Mouse (Mus musculus): ENCODE data around the gene 1110059E24Rik. TPM values are rescaled to one million over a fixed set of nuclear protein-coding genes. Genes with fewer than 3 reads are reported as not detected.

Gene 1110059E24Rik
- total and polyA plus RNA-seq, 2 experiments from 2014 or later, result 26.3 to 56.6 TPM

DNA sequence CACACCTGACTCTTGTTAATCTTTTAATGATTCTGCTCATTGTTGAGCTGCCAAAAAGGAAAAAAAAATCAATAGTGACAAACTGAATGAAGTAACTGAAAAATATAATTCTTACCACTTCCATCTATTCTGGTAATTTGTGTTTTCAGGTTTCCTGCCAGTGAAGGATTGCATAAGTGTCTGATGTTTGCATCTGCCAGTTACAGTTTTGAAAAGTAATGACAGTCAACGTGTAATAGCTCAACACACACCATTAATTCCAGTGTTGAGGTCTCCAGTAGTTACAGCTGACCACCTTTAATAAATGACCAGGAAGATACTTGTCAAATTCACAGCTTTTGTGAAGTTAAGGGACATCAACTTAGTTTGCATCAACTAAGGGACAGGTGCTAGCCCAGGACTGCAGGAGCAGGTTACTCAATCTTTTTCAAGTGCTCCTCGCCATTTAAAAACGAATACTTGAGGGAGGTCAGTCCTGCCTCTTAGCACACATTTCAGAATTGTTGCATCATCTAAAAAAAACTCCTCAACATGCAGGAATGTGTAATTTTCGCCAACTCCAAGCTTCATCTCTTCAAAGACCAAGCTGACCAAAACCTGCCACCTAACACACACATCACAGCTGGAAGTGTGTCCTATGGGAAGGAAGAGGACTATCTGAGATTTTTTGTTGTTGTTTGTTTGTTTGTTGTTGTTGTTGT is 11.1 kb upstream of the 1110059E24Rik start:
- Histone ChIP-seq H3K4me2 (ENCODE audit: low read depth, low read length, poor library complexity, severe bottlenecking) (no peak overlapping the region), H3K4me3 (ENCODE audit: low read depth, low read length) (no peak overlapping the region), H3K27ac (ENCODE audit: low read depth, low read length) (no peak overlapping the region), H3K27me3 (ENCODE audit: insufficient read depth, low read length) (no peaks in the 10 kb centered on the region), H3K9ac (replicated peaks; ENCODE audit: low read length, poor library complexity, severe bottlenecking) (no peak overlapping the region), H3K4me1 (ENCODE audit: insufficient read depth, low read length) (no peaks in the 10 kb centered on the region), H3K9me3 (ENCODE audit: low read length) (no peaks in the 10 kb centered on the region), H3K36me3 (ENCODE audit: insufficient read depth, low read length) (no peaks in the 10 kb centered on the region)
- 91% methylated on average over 4 of the region's 4 CpGs for WGBS
- DNase-seq (ENCODE audit: low spot score) (no peak), ATAC-seq (ENCODE audit: low FRiP score) (no peak)
- no peak for TF ChIP-seq CTCF (IDR thresholded peaks at IDR 0.05)

DNA sequence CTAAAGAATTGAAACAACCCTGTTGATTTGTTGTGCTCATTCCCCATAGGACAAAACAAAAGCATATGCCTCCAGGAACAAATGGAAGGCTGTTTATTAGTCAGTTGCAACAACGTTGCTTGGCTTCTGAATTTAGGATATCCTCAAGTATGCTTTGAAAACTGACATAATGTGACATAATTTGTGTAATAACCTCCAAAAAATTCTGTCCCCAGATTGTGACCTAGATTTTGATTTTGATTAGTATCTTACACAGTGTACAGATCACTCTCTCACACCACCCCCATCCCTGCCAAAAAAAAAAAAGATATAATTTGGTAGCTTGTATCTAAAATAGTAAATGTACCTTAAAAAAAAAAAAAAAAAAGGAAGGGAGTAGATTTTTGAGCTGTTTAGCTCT is 8.0 kb upstream of the 1110059E24Rik start:
- no peak for DNase-seq (ENCODE audit: low spot score)
- H3K27me3 ChIP-seq (ENCODE audit: insufficient read depth, low read length), result no peaks in the 10 kb centered on the region
- WGBS, result 78% methylated on average over 1 of the region's 1 CpGs

GRCm38 (mm10) chr19:21654788-21655187 is 2.0 kb upstream of the 1110059E24Rik start:
- peak overlapping the region; percentile 81 for H3K4me2 ChIP-seq (ENCODE audit: low read depth, low read length, poor library complexity, severe bottlenecking)
- H3K9me3 ChIP-seq (ENCODE audit: low read length), result no peaks in the 10 kb centered on the region
- no peak for TF ChIP-seq CTCF (IDR thresholded peaks at IDR 0.05)
- no peak overlapping the region for H3K27ac ChIP-seq (ENCODE audit: low read depth, low read length)
- H3K36me3 ChIP-seq (ENCODE audit: insufficient read depth, low read length), result no peaks in the 10 kb centered on the region
- H3K4me1 ChIP-seq (ENCODE audit: insufficient read depth, low read length), result no peaks in the 10 kb centered on the region; the same call in 1 of the 2 replicates
- peak overlapping the region; percentile 94 for H3K4me3 ChIP-seq (ENCODE audit: low read depth, low read length)
- H3K9ac ChIP-seq (replicated peaks; ENCODE audit: low read length, poor library complexity, severe bottlenecking), result peak overlapping the region; percentile 39; the same call in 1 of the 2 replicates
- DNase-seq (ENCODE audit: low spot score), result no peak
- H3K27me3 ChIP-seq (ENCODE audit: insufficient read depth, low read length), result no peaks in the 10 kb centered on the region
- WGBS, result 44% methylated on average over 7 of the region's 7 CpGs
- ATAC-seq (ENCODE audit: low FRiP score), result no peak

More for the DNA sequence above, 8.0 kb upstream of the 1110059E24Rik start:
- Histone ChIP-seq H3K27ac (ENCODE audit: low read depth, low read length) (no peak overlapping the region), H3K36me3 (ENCODE audit: insufficient read depth, low read length) (no peaks in the 10 kb centered on the region), H3K4me1 (ENCODE audit: insufficient read depth, low read length) (no peaks in the 10 kb centered on the region), H3K9ac (replicated peaks; ENCODE audit: low read length, poor library complexity, severe bottlenecking) (no peak overlapping the region), H3K9me3 (ENCODE audit: low read length) (no peaks in the 10 kb centered on the region), H3K4me2 (ENCODE audit: low read depth, low read length, poor library complexity, severe bottlenecking) (no peak overlapping the region), H3K4me3 (ENCODE audit: low read depth, low read length) (no peak overlapping the region)
- TF ChIP-seq CTCF (IDR thresholded peaks at IDR 0.05), result no peak
- no peak for ATAC-seq (ENCODE audit: low FRiP score)

GRCm38 (mm10) chr19:21653172-21653981 is 601 bp upstream of the 1110059E24Rik start, which contains the start of gene Abhd17b:
Gene Abhd17b, plus strand, starts transcription at chr19:21653185.
- Histone ChIP-seq H3K4me3 (ENCODE audit: low read depth, low read length) (peak within 1 kb of the TSS; percentile 94), H3K27me3 (ENCODE audit: insufficient read depth, low read length) (no peaks in the 10 kb centered on the region), H3K9ac (replicated peaks; ENCODE audit: low read length, poor library complexity, severe bottlenecking) (peak within 1 kb of the TSS; percentile 95), H3K4me1 (ENCODE audit: insufficient read depth, low read length) (no peaks in the 10 kb centered on the region; the same call in 1 of the 2 replicates), H3K9me3 (ENCODE audit: low read length) (no peaks in the 10 kb centered on the region), H3K4me2 (ENCODE audit: low read depth, low read length, poor library complexity, severe bottlenecking) (peak within 1 kb of the TSS; percentile 81), H3K27ac (ENCODE audit: low read depth, low read length) (peak within 1 kb of the TSS; percentile 98), H3K36me3 (ENCODE audit: insufficient read depth, low read length) (no peaks in the 10 kb centered on the region)
- peak; percentile 48; the same call in 1 of the 2 replicates for TF ChIP-seq CTCF (IDR thresholded peaks at IDR 0.05)
- DNase-seq (ENCODE audit: low spot score) (peak; percentile 45), ATAC-seq (ENCODE audit: low FRiP score) (no peak; the same call in none of the 2 replicates)
- WGBS, result under 1% methylated on average over 40 of the region's 105 CpGs

DNA sequence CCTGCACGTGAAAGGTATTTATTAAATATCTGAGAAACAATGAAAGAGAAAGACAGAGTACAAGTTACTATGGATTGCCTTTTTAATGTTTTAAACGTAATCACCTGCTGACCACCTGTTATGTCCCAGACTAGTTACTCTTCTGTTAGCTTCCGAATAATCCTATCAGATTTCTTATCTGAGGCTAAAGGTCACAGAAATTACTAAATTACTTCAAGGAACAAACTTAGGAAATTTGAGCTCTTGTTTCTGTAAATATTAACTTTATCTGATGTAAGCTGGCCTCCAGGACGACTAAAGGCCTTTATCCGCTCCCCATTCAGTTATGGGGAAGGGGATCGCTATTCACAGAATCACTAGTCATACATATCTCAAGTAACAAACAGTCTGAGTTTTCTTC is 1.1 kb downstream of the 1110059E24Rik start:
- H3K4me2 ChIP-seq (ENCODE audit: low read depth, low read length, poor library complexity, severe bottlenecking), result peak overlapping the region; percentile 81
- peak overlapping the region; percentile 70 for H3K9ac ChIP-seq (replicated peaks; ENCODE audit: low read length, poor library complexity, severe bottlenecking)
- H3K27me3 ChIP-seq (ENCODE audit: insufficient read depth, low read length), result no peaks in the 10 kb centered on the region
- no peaks in the 10 kb centered on the region for H3K9me3 ChIP-seq (ENCODE audit: low read length)
- H3K4me1 ChIP-seq (ENCODE audit: insufficient read depth, low read length), result no peaks in the 10 kb centered on the region; the same call in 1 of the 2 replicates
- no peak for ATAC-seq (ENCODE audit: low FRiP score)
- H3K4me3 ChIP-seq (ENCODE audit: low read depth, low read length), result peak overlapping the region; percentile 94
- H3K27ac ChIP-seq (ENCODE audit: low read depth, low read length), result peak overlapping the region; percentile 98; the same call in 1 of the 2 replicates
- H3K36me3 ChIP-seq (ENCODE audit: insufficient read depth, low read length), result no peaks in the 10 kb centered on the region
- no peak for DNase-seq (ENCODE audit: low spot score)
- WGBS, result 46% methylated on average over 6 of the region's 6 CpGs
- no peak for TF ChIP-seq CTCF (IDR thresholded peaks at IDR 0.05)
